Mouse (Mus musculus) hindbrain, embryonic 12.5 days (tissue): ENCODE data around the gene Dnajc1. TPM values are rescaled to one million over a fixed set of nuclear protein-coding genes. Genes with fewer than 3 reads are reported as not detected.

Experiments used
- ATAC-seq: fragments of 200-750 bp; cut with Nextera tagmentation; 2 replicates; pipeline ENCODE4 v1.8.0; 2017; ENCODE audit warnings: moderate TSS enrichment; ENCODE audit not compliant: low FRiP score
- H3K27ac ChIP-seq: fragments of 300-500 bp; sonication (generic); 2 replicates; pipeline ENCODE4 v1.5.1; 2016; ENCODE audit warnings: mild to moderate bottlenecking
- H3K27me3 ChIP-seq: fragments of 300-500 bp; sonication (generic); 2 replicates; pipeline ENCODE4 v1.6.1; 2016; ENCODE audit warnings: mild to moderate bottlenecking
- H3K36me3 ChIP-seq: fragments of 300-500 bp; sonication (generic); 2 replicates; pipeline ENCODE4 v1.6.1; 2016; ENCODE audit warnings: mild to moderate bottlenecking
- H3K4me1 ChIP-seq: fragments of 300-500 bp; sonication (generic); 2 replicates; pipeline ENCODE4 v1.6.1; 2016
- H3K4me2 ChIP-seq: fragments of 300-500 bp; sonication (generic); replicated peaks from 2 replicates; pipeline ENCODE4 v1.6.1; 2016; ENCODE audit warnings: mild to moderate bottlenecking
- H3K4me3 ChIP-seq: fragments of 300-500 bp; sonication (generic); 2 replicates; pipeline ENCODE4 v1.5.1; 2016; ENCODE audit warnings: mild to moderate bottlenecking
- H3K9ac ChIP-seq: fragments of 300-500 bp; sonication (generic); 2 replicates; pipeline ENCODE4 v1.6.1; 2016; ENCODE audit warnings: mild to moderate bottlenecking, moderate library complexity
- H3K9me3 ChIP-seq: fragments of 300-500 bp; sonication (generic); replicated peaks from 2 replicates; pipeline ENCODE4 v1.6.1; 2016; ENCODE audit warnings: mild to moderate bottlenecking
- WGBS: fragments of 180-500 bp; shearing (Covaris S2); methylation state at CpG from one replicate; pipeline ENCODE4 v1.1.7; 2016; 5-methylcytosine and 5-hydroxymethylcytosine counted together
- polyA plus RNA-seq: library from polyadenylated mRNA; unstranded; fragments of >200 nt; fragmentation: Nextera tagmentation; extraction: Ambion mirVana; gene quantifications from 2 replicates; pipeline ENCODE4 v1.2.1, GENCODE M21; 2016

Dnajc1 gene
- polyA plus RNA-seq, 1 experiment from 2014 or later: 35.7 TPM

GRCm38 (mm10) chr2:18209211-18209823, 183.3 kb downstream of the Dnajc1 start:
- Histone ChIP-seq H3K4me1 (peaks cover 4% of the 10 kb centered on the region; the same call in 1 of the 2 replicates), H3K4me3 (no peak overlapping the region), H3K27ac (no peak overlapping the region), H3K9me3 (no peaks in the 10 kb centered on the region), H3K9ac (no peak overlapping the region), H3K27me3 (no peaks in the 10 kb centered on the region), H3K4me2 (no peak overlapping the region), H3K36me3 (peaks cover 64% of the 10 kb centered on the region)
- 86% methylated on average over 7 of the region's 7 CpGs for WGBS
- no peak for ATAC-seq

GRCm38 (mm10) chr2:18208578-18208977, 184.1 kb downstream of the Dnajc1 start:
- no peak overlapping the region for H3K27ac ChIP-seq

GRCm38 (mm10) chr2:18206811-18207210, 185.8 kb downstream of the Dnajc1 start:
- H3K9ac ChIP-seq: no peak overlapping the region
- peaks cover 60% of the 10 kb centered on the region for H3K36me3 ChIP-seq
- ATAC-seq: peak; percentile 73; the same call in 1 of the 2 replicates
- H3K4me2 ChIP-seq: no peak overlapping the region
- no peaks in the 10 kb centered on the region for H3K27me3 ChIP-seq
- WGBS: 74% methylated on average over 10 of the region's 10 CpGs
- H3K27ac ChIP-seq: 0 out of 2 replicates have a peak overlapping the region, but pooled peaks have one; percentile 44
- H3K4me3 ChIP-seq: no peak overlapping the region
- H3K4me1 ChIP-seq: peaks cover 4% of the 10 kb centered on the region; the same call in 1 of the 2 replicates
- H3K9me3 ChIP-seq: no peaks in the 10 kb centered on the region

More at GRCm38 (mm10) chr2:18208578-18208977, 184.1 kb downstream of the Dnajc1 start:
- H3K4me1 ChIP-seq: peaks cover 4% of the 10 kb centered on the region; the same call in 1 of the 2 replicates
- H3K9me3 ChIP-seq: no peaks in the 10 kb centered on the region
- H3K4me2 ChIP-seq: no peak overlapping the region
- no peak overlapping the region for H3K9ac ChIP-seq
- WGBS: 84% methylated on average over 6 of the region's 6 CpGs
- ATAC-seq: no peak
- H3K4me3 ChIP-seq: no peak overlapping the region
- no peaks in the 10 kb centered on the region for H3K27me3 ChIP-seq
- H3K36me3 ChIP-seq: peaks cover 61% of the 10 kb centered on the region

GRCm38 (mm10) chr2:18205118-18205517, 187.5 kb downstream of the Dnajc1 start:
- Histone ChIP-seq H3K9ac (no peak overlapping the region), H3K27ac (no peak overlapping the region), H3K4me3 (no peak overlapping the region), H3K27me3 (no peaks in the 10 kb centered on the region), H3K36me3 (peaks cover 49% of the 10 kb centered on the region), H3K9me3 (no peaks in the 10 kb centered on the region), H3K4me1 (peaks cover 4% of the 10 kb centered on the region; the same call in 1 of the 2 replicates), H3K4me2 (no peak overlapping the region)
- 83% methylated on average over 3 of the region's 3 CpGs for WGBS
- no peak for ATAC-seq

GRCm38 (mm10) chr2:18202923-18203322, 189.7 kb downstream of the Dnajc1 start:
- Histone ChIP-seq H3K4me3 (no peak overlapping the region), H3K4me1 (peaks cover 4% of the 10 kb centered on the region; the same call in 1 of the 2 replicates), H3K27ac (no peak overlapping the region), H3K4me2 (no peak overlapping the region), H3K36me3 (peaks cover 39% of the 10 kb centered on the region), H3K9me3 (no peaks in the 10 kb centered on the region), H3K27me3 (no peaks in the 10 kb centered on the region), H3K9ac (no peak overlapping the region)
- 93% methylated on average over 4 of the region's 4 CpGs for WGBS
- no peak for ATAC-seq

- 95% methylated on average over 1 of the region's 1 CpGs for WGBS
- no peak for ATAC-seq
- H3K9me3 ChIP-seq: no peaks in the 10 kb centered on the region
- H3K27me3 ChIP-seq: no peaks in the 10 kb centered on the region
- peaks cover 39% of the 10 kb centered on the region for H3K36me3 ChIP-seq
- no peak overlapping the region for H3K4me2 ChIP-seq
- no peak overlapping the region for H3K27ac ChIP-seq
- H3K4me3 ChIP-seq: no peak overlapping the region
- H3K9ac ChIP-seq: no peak overlapping the region
- peaks cover 4% of the 10 kb centered on the region; the same call in 1 of the 2 replicates for H3K4me1 ChIP-seq
Observed at GRCm38 (mm10) chr2:18201820-18202462, 190.7 kb downstream of the Dnajc1 start.

DNA sequence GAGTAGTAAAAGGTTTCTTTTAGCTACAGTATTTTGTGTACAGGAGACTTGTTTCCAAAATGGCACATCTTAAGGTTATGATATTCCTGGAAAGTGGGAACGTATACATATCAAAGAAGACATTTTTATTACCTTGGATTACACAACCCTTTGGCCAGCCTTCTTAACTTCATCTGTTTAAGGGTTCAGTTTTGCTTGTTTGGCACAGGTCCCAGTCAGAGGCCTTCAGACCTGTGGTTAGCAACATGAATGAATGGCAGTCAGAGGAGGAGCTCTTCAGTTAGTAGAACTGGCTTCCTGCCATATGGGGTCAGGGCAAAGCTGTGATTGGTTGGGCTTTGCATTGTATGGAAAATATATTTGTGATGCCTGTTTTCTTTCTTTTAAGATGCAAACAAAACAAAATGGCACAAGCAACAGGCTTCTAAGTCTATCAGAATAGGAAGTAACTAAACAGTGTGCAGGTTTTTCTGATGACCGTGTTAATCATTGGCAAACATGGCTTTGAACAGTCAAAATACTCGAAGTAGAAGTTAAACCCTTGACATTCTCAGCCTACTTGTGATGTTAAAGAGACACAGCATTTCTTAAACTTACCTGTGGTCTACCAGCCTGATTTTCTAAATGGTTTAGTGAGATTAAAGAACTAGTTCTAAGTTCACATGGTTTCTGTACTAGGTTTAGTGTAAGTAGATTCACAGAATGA, 196.8 kb downstream of the Dnajc1 start:
- Histone ChIP-seq H3K4me2 (no peak overlapping the region), H3K36me3 (peaks cover 16% of the 10 kb centered on the region; the same call in 1 of the 2 replicates), H3K9ac (no peak overlapping the region), H3K27me3 (no peaks in the 10 kb centered on the region), H3K4me1 (no peaks in the 10 kb centered on the region), H3K4me3 (no peak overlapping the region), H3K27ac (no peak overlapping the region), H3K9me3 (no peaks in the 10 kb centered on the region)
- WGBS: 84% methylated on average over 3 of the region's 3 CpGs
- no peak for ATAC-seq

DNA sequence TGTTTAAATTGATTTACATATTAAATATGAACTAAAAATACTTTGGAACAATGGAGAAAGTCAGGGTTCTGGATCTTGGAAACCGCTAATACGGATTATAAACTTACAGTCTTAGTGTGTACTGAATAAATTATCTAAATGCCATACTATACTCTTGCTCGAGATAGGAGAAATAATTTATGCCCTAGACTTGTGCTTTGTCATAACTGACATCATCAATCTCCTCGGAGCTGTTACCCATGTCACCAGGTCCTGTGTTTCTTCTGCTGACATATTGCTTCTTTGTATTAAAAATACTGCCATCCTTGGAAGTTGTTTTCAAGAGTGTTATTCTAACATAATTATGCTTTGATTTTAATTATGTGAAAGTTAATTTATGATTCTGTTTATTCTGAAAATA, 197.3 kb downstream of the Dnajc1 start:
- peaks cover 16% of the 10 kb centered on the region; the same call in 1 of the 2 replicates for H3K36me3 ChIP-seq
- H3K4me1 ChIP-seq: no peaks in the 10 kb centered on the region
- ATAC-seq: no peak
- H3K4me2 ChIP-seq: no peak overlapping the region
- 90% methylated on average over 4 of the region's 4 CpGs for WGBS
- no peaks in the 10 kb centered on the region for H3K9me3 ChIP-seq
- H3K27me3 ChIP-seq: no peaks in the 10 kb centered on the region
- H3K9ac ChIP-seq: no peak overlapping the region
- no peak overlapping the region for H3K27ac ChIP-seq
- no peak overlapping the region for H3K4me3 ChIP-seq

GRCm38 (mm10) chr2:18188367-18188766, 204.3 kb downstream of the Dnajc1 start:
- WGBS: 95% methylated on average over 2 of the region's 2 CpGs
- H3K36me3 ChIP-seq: peaks cover 33% of the 10 kb centered on the region

GRCm38 (mm10) chr2:18183079-18183478, 209.6 kb downstream of the Dnajc1 start:
- no peaks in the 10 kb centered on the region for H3K9me3 ChIP-seq
- no peak overlapping the region for H3K27ac ChIP-seq
- no peak overlapping the region for H3K9ac ChIP-seq
- no peaks in the 10 kb centered on the region for H3K4me1 ChIP-seq
- no peaks in the 10 kb centered on the region for H3K27me3 ChIP-seq
- H3K36me3 ChIP-seq: peaks cover 36% of the 10 kb centered on the region
- H3K4me3 ChIP-seq: no peak overlapping the region
- ATAC-seq: no peak
- no peak overlapping the region for H3K4me2 ChIP-seq

More at GRCm38 (mm10) chr2:18188367-18188766, 204.3 kb downstream of the Dnajc1 start:
- Histone ChIP-seq H3K27me3 (no peaks in the 10 kb centered on the region), H3K9me3 (no peaks in the 10 kb centered on the region), H3K4me2 (no peak overlapping the region), H3K9ac (no peak overlapping the region), H3K4me1 (no peaks in the 10 kb centered on the region), H3K27ac (no peak overlapping the region), H3K4me3 (no peak overlapping the region)
- no peak for ATAC-seq

- H3K4me2 ChIP-seq: no peak overlapping the region
- no peak overlapping the region for H3K9ac ChIP-seq
- no peak overlapping the region for H3K4me3 ChIP-seq
- no peak for ATAC-seq
- H3K27ac ChIP-seq: no peak overlapping the region
- peaks cover 36% of the 10 kb centered on the region for H3K36me3 ChIP-seq
- no peaks in the 10 kb centered on the region for H3K9me3 ChIP-seq
- WGBS: 100% methylated on average over 3 of the region's 3 CpGs
- H3K4me1 ChIP-seq: no peaks in the 10 kb centered on the region
- no peaks in the 10 kb centered on the region for H3K27me3 ChIP-seq
Observed at GRCm38 (mm10) chr2:18181631-18182030, 211.0 kb downstream of the Dnajc1 start.

- Histone ChIP-seq H3K4me1 (no peaks in the 10 kb centered on the region), H3K9me3 (no peaks in the 10 kb centered on the region), H3K9ac (no peak overlapping the region), H3K4me3 (no peak overlapping the region), H3K4me2 (no peak overlapping the region), H3K27me3 (no peaks in the 10 kb centered on the region), H3K27ac (no peak overlapping the region), H3K36me3 (peaks cover 40% of the 10 kb centered on the region)
- ATAC-seq: no peak
- WGBS: 98% methylated on average over 5 of the region's 5 CpGs
Observed at GRCm38 (mm10) chr2:18180323-18180722, 212.3 kb downstream of the Dnajc1 start.
